Mouse (Mus musculus) thymus, adult 2 months (tissue): Measurements from ENCODE around the gene Mypn.

Experiments
- CTCF ChIP-seq: fragments of 200-500 bp; IDR thresholded peaks from 2 replicates; pipeline ENCODE4 v1.5.1; 2012; ENCODE audit warnings: mild to moderate bottlenecking, control low read depth, low read length, moderate library complexity, borderline replicate concordance; ENCODE audit not compliant: control insufficient read depth, poor library complexity, insufficient read depth; ENCODE audit errors: extremely low read depth
- POLR2A ChIP-seq: fragments of 200-500 bp; IDR thresholded peaks from 2 replicates; pipeline ENCODE4 v1.6.1; 2012; ENCODE audit warnings: mild to moderate bottlenecking, low read length, control low read depth, moderate library complexity; ENCODE audit not compliant: control insufficient read depth, poor library complexity, insufficient read depth; ENCODE audit errors: extremely low read depth

DNA sequence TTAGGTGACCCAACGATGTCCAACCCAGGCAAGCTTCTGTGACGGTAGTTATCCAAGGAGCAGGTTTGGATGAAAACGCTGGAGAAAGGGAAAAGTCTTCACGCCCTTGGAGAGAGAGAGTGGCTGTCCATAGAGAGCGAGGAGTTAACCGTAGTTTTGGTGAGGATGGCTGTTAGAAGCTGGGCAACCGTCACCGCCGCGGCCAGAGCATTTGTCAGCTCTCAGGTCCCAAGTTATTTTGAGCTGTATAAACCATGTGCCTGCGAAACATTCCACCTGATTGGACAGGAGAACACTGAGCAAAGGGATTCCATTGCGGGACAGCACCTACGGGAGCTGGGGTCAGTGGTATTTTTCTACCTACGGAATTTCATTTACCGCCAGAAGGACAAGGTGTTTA is at the start of gene Mypn:
- TF ChIP-seq CTCF: no peak
- no peak for TF ChIP-seq POLR2A
